Mouse (Mus musculus): Measurements from ENCODE around the gene Ip6k2. TPM values are rescaled to one million over a fixed set of nuclear protein-coding genes. Genes with fewer than 3 reads are reported as not detected.
A peak's percentile ranks its signal among the peaks of the same experiment; 100 is the strongest.

The Ip6k2 gene
- polyA plus RNA-seq, 1 experiment from 2014 or later: 140 TPM

DNA sequence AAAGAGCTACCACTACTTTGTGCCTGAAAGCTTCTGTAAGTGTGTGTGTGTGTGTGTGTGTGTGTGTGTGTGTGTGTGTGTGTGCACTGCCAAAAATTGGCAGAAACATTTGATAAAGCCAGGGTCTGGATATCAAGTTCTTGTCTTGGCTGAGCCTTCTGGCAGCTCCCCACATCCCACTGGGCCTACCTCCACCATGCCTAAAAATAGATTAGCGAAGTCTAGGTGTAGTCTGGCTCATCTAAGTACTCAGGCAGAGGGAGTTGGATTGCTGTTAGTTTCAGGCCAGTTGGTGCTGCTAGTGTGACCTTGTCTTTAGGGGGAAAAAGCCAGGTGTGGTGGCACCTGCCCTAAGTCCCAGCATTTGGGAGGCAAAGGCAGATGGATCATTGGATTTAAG lies 23.2 kb downstream of the Ip6k2 start:
- 90% methylated on average over 1 of the region's 1 CpGs for WGBS

DNA sequence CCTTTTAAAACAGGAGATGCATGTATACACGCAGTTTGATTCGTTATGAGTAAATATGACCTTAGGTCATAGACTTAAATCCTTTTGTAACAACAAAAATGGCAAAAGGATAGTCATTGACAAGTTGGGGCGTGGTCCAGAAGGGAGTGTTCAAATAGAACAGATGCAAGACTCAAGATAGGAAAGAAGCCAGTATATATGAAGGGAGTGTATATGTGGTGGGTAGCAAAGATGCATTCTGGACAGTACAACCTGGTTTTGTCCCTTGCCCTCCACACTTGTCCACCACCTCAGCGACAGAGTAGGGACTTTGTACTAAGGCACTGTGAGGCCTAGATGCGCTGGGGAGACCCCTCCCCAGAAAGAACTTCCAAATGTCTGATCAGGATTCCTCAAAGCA lies 24.1 kb downstream of the Ip6k2 start:
- 77% methylated on average over 5 of the region's 5 CpGs for WGBS
- Histone ChIP-seq H3K27ac (peak overlapping the region; percentile 55), H3K9me3 (replicated peaks) (no peaks in the 10 kb centered on the region), H3K4me2 (replicated peaks) (peak overlapping the region; percentile 74; the same call in 1 of the 2 replicates), H3K4me3 (peak overlapping the region; percentile 78; the same call in 1 of the 2 replicates), H3K9ac (0 out of 2 replicates have a peak overlapping the region, but pooled peaks have one; percentile 18), H3K4me1 (peaks cover 11% of the 10 kb centered on the region), H3K36me3 (peaks cover 58% of the 10 kb centered on the region), H3K27me3 (no peaks in the 10 kb centered on the region)
- ATAC-seq (ENCODE audit: low FRiP score): peak; percentile 24

More for the DNA sequence above, 23.2 kb downstream of the Ip6k2 start:
- Histone ChIP-seq H3K4me2 (replicated peaks) (no peak overlapping the region), H3K9me3 (replicated peaks) (no peaks in the 10 kb centered on the region), H3K4me3 (no peak overlapping the region), H3K27ac (no peak overlapping the region), H3K27me3 (no peaks in the 10 kb centered on the region), H3K4me1 (peaks cover 11% of the 10 kb centered on the region), H3K36me3 (peaks cover 57% of the 10 kb centered on the region), H3K9ac (no peak overlapping the region)
- ATAC-seq (ENCODE audit: low FRiP score): no peak

DNA sequence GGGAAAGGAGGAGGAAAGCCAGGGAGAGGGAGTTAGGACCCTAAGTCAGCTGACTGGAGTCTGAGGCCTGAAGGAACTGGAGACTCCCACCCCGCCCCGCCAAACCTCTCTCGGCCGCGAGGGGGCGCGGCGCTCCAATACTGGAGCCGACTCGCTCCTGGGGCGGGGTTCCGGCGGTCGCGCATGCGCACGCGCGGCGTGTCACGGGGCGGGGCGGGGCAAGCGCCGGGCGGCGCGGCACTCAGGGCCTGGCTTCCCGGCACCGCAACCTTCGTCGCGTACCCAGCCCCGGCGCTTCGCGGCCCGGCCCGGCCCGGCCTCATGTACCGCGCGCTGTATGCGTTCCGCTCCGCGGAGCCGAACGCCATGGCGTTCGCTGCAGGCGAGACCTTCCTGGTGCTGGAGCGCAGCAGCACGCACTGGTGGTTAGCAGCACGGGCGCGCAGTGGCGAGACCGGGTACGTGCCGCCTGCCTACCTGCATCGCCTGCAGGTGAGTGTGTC lies 24.6 kb downstream of the Ip6k2 start, which contains the start of gene Nckipsd:
Nckipsd (plus strand) TSS at position 206 of the 503 bp plus-strand sequence.
- H3K4me1 ChIP-seq: peaks cover 11% of the 10 kb centered on the region
- no peaks in the 10 kb centered on the region for H3K27me3 ChIP-seq
- peak within 1 kb of the TSS; percentile 74 for H3K4me2 ChIP-seq (replicated peaks)
- peaks cover 60% of the 10 kb centered on the region for H3K36me3 ChIP-seq
- peak within 1 kb of the TSS; percentile 60 for H3K27ac ChIP-seq
- H3K4me3 ChIP-seq: peak within 1 kb of the TSS; percentile 78
- no peaks in the 10 kb centered on the region for H3K9me3 ChIP-seq (replicated peaks)
- WGBS: under 1% methylated on average over 54 of the region's 62 CpGs
- peak within 1 kb of the TSS; percentile 86 for H3K9ac ChIP-seq
- peak; percentile 84 for ATAC-seq (ENCODE audit: low FRiP score)

DNA sequence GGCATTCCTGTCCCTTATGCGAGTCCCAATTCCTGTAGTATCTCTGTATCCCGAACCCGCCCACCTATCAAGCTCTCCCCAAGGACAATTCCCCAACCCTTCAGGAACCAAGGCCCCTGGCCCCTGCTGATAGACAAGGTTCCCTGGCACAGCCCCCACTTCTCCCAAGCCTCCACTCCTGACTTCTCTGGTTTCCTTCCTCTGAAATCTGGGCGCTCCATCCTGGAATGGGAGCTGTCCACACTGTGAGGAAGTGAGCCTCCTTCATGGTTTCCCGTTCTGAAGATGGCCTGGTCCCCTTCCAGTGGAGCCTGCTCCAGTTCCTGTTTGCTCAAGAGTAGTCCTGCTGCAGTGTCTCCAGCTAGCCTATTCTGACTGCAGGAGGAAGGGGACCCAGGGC lies 25.6 kb downstream of the Ip6k2 start:
- Histone ChIP-seq H3K27ac (no peak overlapping the region), H3K9me3 (replicated peaks) (no peaks in the 10 kb centered on the region; the same call in 1 of the 2 replicates), H3K36me3 (peaks cover 58% of the 10 kb centered on the region), H3K27me3 (no peaks in the 10 kb centered on the region), H3K4me3 (peak overlapping the region; percentile 78), H3K4me1 (peaks cover 11% of the 10 kb centered on the region), H3K4me2 (replicated peaks) (peak overlapping the region; percentile 74), H3K9ac (peak overlapping the region; percentile 86)
- 60% methylated on average over 5 of the region's 5 CpGs for WGBS
- no peak for ATAC-seq (ENCODE audit: low FRiP score)

DNA sequence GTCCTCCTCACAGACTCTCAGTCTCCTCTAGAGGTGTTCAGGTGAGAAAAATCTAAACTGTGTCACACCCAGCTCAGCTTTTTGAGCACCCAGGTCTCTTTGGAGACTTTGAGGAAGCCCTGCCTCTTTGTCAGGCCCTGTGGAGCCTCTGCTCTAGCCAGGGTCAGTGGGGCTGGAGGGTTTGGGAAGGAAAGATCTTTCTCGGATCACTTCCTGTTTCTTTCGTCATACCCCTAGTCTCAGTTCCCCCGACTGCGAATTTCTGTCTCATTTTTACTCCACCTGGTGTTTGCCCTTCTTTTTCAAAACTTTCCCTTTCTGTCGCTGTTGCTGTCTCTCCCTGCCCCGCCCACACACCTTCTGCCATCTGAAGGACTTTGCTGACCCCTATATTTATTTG lies 26.1 kb downstream of the Ip6k2 start:
- Histone ChIP-seq H3K27me3 (no peaks in the 10 kb centered on the region), H3K4me1 (peaks cover 11% of the 10 kb centered on the region), H3K27ac (no peak overlapping the region), H3K36me3 (peaks cover 58% of the 10 kb centered on the region), H3K4me2 (replicated peaks) (no peak overlapping the region), H3K9ac (no peak overlapping the region), H3K9me3 (replicated peaks) (no peaks in the 10 kb centered on the region; the same call in 1 of the 2 replicates), H3K4me3 (no peak overlapping the region)
- no peak for ATAC-seq (ENCODE audit: low FRiP score)
- WGBS: 87% methylated on average over 6 of the region's 6 CpGs

DNA sequence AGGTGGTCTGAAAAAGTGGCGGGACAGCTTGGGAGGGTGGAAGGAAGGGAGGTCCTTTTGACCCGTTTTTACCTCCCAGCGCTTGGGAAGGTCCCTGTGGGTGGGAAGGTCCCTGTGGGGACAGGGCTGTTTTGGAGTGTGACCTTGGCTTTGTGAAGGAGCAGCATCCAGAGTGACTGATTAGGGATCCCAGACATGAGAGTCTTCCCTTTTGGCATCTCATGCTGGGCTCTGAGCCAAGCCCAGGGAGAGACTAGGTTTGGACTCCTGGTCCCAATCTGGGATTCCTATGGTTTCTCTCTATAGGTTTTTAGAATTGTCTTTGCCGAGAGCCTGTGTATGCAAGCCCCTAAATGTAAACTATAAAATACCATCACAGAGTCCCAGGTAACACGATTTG lies 26.9 kb downstream of the Ip6k2 start:
- WGBS: 82% methylated on average over 5 of the region's 5 CpGs
- H3K36me3 ChIP-seq: peaks cover 58% of the 10 kb centered on the region

DNA sequence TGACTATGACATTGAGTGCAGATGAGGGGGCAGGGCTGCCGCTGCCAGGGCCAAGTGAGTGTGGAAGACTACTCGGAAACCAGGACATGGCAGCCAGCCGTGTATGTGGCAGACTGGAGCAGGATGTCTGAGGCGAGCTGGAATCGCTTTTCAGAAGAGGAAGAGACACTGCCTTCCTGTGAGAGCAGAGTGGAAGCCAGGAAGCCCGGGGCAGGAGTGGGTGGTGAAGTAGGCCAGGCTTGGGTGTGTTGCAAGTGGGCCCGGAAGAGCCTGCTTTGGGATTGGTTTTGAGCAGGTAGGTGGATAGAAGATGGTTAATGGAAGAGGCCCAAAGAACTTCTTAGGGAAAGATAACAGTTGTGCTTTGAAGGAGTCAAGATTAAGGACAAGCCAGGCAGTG lies 32.0 kb downstream of the Ip6k2 start:
- peaks cover 64% of the 10 kb centered on the region for H3K36me3 ChIP-seq

More for the DNA sequence above, 26.9 kb downstream of the Ip6k2 start:
- H3K4me2 ChIP-seq (replicated peaks): no peak overlapping the region
- peaks cover 11% of the 10 kb centered on the region for H3K4me1 ChIP-seq
- 0 out of 2 replicates have a peak overlapping the region, but pooled peaks have one; percentile 10 for H3K9ac ChIP-seq
- no peak for ATAC-seq (ENCODE audit: low FRiP score)
- H3K27me3 ChIP-seq: no peaks in the 10 kb centered on the region
- no peaks in the 10 kb centered on the region; the same call in 1 of the 2 replicates for H3K9me3 ChIP-seq (replicated peaks)
- no peak overlapping the region for H3K27ac ChIP-seq
- no peak overlapping the region for H3K4me3 ChIP-seq

DNA sequence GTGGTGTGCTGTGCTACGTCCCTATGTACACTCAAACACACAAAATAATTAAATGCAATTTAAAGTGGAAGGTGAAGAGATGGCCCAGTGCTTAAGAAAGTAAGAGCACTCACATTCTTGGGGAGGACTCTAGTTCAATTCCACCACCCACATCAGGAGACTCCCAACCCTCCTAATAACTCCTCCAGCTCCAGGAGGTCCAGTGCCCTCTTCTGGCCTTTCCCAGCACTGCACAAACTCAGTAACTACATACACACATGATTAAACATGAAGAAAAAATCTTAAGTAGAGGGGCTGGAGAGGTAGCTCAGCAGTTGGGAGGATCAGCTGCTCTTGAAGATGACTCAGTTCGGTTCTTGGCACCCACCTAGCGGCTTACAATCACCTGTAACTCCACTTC lies 35.9 kb downstream of the Ip6k2 start:
- no peak overlapping the region for H3K4me3 ChIP-seq
- H3K4me2 ChIP-seq (replicated peaks): no peak overlapping the region
- H3K27me3 ChIP-seq: peaks cover 18% of the 10 kb centered on the region
- no peaks in the 10 kb centered on the region for H3K9me3 ChIP-seq (replicated peaks)
- peaks cover 35% of the 10 kb centered on the region for H3K36me3 ChIP-seq
- WGBS: 61% methylated on average over 3 of the region's 3 CpGs
- H3K27ac ChIP-seq: no peak overlapping the region
- ATAC-seq (ENCODE audit: low FRiP score): no peak
- H3K4me1 ChIP-seq: peaks cover 4% of the 10 kb centered on the region; the same call in 1 of the 2 replicates
- no peak overlapping the region for H3K9ac ChIP-seq

More for the DNA sequence above, 32.0 kb downstream of the Ip6k2 start:
- Histone ChIP-seq H3K4me2 (replicated peaks) (no peak overlapping the region), H3K27ac (no peak overlapping the region), H3K27me3 (no peaks in the 10 kb centered on the region), H3K9me3 (replicated peaks) (no peaks in the 10 kb centered on the region; the same call in 1 of the 2 replicates), H3K4me1 (no peaks in the 10 kb centered on the region), H3K9ac (no peak overlapping the region), H3K4me3 (no peak overlapping the region)
- 86% methylated on average over 7 of the region's 7 CpGs for WGBS
- ATAC-seq (ENCODE audit: low FRiP score): no peak

DNA sequence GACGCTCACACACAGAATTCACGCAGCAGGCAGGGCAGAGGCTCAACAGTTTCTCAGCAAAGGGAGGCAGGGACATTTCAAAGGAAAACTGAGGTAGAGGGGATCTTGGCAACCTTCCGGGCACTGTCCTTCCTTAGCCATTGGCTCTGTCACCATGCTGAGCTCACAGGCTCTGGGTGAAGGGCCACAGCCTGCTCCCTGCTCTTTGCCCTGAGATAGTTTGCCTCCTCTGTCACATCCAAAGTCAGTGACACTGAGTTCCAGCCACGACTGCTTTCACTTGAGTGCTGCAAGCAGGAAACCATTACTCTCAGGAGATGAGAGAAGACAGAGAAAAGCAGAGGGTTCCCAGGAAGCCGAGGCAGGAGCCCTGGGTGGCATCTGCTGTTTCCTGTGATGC lies 36.5 kb downstream of the Ip6k2 start:
- Histone ChIP-seq H3K4me1 (peaks cover 4% of the 10 kb centered on the region; the same call in 1 of the 2 replicates), H3K9ac (no peak overlapping the region; the same call in 1 of the 2 replicates), H3K9me3 (replicated peaks) (no peaks in the 10 kb centered on the region), H3K27me3 (peaks cover 23% of the 10 kb centered on the region), H3K27ac (no peak overlapping the region), H3K4me3 (no peak overlapping the region), H3K4me2 (replicated peaks) (no peak overlapping the region), H3K36me3 (peaks cover 29% of the 10 kb centered on the region)
- 69% methylated on average over 5 of the region's 5 CpGs for WGBS
- ATAC-seq (ENCODE audit: low FRiP score): no peak

DNA sequence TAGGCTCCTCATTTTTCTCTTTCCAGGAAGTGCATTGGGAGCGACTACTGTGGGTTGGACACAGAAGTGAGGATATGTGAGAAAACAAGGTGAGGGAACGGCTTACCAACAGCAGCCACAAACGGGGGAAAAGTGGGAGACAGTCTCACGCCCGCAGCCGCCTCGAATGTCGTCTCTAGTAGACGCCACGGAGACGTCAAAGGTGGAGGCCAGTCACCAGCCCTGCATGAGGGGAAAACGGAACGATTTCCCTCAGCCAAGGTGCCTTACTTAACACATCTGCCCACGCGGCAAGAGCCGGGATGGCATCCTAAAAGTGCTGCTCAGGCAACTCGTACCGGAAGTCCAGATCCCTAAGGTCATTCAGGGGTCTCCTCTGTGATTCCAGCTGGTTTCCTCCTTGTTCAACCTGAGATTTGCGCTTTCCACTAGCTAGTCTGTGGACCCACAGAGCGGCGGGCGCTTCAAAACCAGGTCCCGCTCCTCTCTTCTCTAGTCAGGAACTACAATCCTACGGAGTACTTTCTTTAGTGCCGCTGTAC lies 40.6 kb downstream of the Ip6k2 start:
- Histone ChIP-seq H3K36me3 (peaks cover 16% of the 10 kb centered on the region), H3K9me3 (replicated peaks) (no peaks in the 10 kb centered on the region), H3K9ac (peak overlapping the region; percentile 49), H3K27ac (peak overlapping the region; percentile 89; the same call in 1 of the 2 replicates), H3K4me1 (peaks cover 21% of the 10 kb centered on the region), H3K27me3 (peaks cover 61% of the 10 kb centered on the region), H3K4me2 (replicated peaks) (peak overlapping the region; percentile 89), H3K4me3 (peak overlapping the region; percentile 79)
- ATAC-seq (ENCODE audit: low FRiP score): no peak
- 5% methylated on average over 25 of the region's 25 CpGs for WGBS

DNA sequence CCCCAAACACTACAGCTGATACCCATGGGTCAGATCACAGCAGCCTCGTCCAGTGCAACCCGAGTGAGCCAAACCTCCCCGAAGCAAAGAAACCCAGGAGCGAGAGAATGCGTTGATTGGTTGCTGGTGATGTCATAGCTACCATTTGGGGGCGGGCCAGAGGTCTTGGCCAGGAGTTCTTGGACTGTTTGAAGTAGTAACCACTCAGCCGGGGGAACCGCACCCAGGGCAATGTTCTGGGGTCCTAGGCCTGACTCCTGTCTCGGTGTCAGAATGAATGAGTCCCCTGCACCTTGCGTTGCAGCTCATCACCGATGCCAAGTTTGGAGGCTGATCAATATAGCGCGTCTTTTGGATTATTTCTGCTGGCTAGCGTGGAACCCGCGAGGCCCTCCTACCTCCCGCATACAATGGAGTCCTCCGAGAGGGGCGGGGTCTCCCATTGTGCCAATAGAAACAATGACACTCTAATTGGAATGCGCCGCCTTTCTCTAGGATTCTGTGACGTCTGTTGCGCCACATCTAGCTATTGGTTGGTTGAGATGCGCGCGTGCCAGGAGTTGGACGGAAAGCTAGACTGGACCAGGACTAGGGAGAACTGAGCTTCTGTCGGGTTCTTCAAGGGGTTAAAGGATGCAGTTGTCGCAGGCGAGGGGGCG lies 41.3 kb downstream of the Ip6k2 start:
- Histone ChIP-seq H3K27ac (peak overlapping the region; percentile 89), H3K9me3 (replicated peaks) (no peaks in the 10 kb centered on the region), H3K9ac (peak overlapping the region; percentile 49), H3K36me3 (peaks cover 23% of the 10 kb centered on the region), H3K27me3 (peaks cover 68% of the 10 kb centered on the region), H3K4me3 (peak overlapping the region; percentile 79), H3K4me1 (peaks cover 28% of the 10 kb centered on the region), H3K4me2 (replicated peaks) (peak overlapping the region; percentile 89)
- ATAC-seq (ENCODE audit: low FRiP score): peak; percentile 90
- WGBS: under 1% methylated on average over 31 of the region's 31 CpGs

Measured in hindbrain, embryonic 12.5 days (tissue).